ENCODE assay signal across 9 mouse cellular contexts in genomic region chr9:42324640-42325394, GRCm38 (mm10).
DNase-seq lines count a peak whose midpoint lies in the region; ATAC-seq and TF ChIP-seq lines count a peak whose summit lies in the region.
"Had no signal": no experiment of that assay in that cellular context is flagged by ENCODE, and none has a peak within 500 bp of the region (broad histone marks: within the 10 kb centered on the region; RNA-seq: fewer than 3 reads in every experiment).

No protein-coding gene starts in this region.

- no peaks in the 10 kb centered on the region for H3K4me1 ChIP-seq in heart, embryonic 14.5 days (ENCODE audit: control insufficient read depth in 2 of 2, insufficient read depth in 2 of 2, low read length in 2 of 2)
- no peaks in the 10 kb centered on the region for H3K4me1 ChIP-seq in MEL (ENCODE audit: control insufficient read depth in 1 of 2, insufficient read depth in 2 of 2, low read length in 2 of 2)
- no peaks in the 10 kb centered on the region for H3K4me1 ChIP-seq in forebrain, embryonic 12.5 days
- no peaks in the 10 kb centered on the region for H3K4me1 ChIP-seq in liver, embryonic 14.5 days (replicated peaks; ENCODE audit: control insufficient read depth in 2 of 2, insufficient read depth in 2 of 2, low read length in 1 of 2)

- no peak overlapping the region for H3K27ac ChIP-seq in heart, embryonic 14.5 days (replicated peaks in 1 of 2; ENCODE audit: control insufficient read depth in 1 of 2, insufficient read depth in 1 of 2, low read depth in 2 of 2, low read length in 2 of 2)
- H3K27ac ChIP-seq in MEL (ENCODE audit: control insufficient read depth, low read depth, low read length) = no peak overlapping the region
- no peak overlapping the region for H3K27ac ChIP-seq in forebrain, embryonic 12.5 days
- no peak overlapping the region for H3K27ac ChIP-seq in liver, embryonic 14.5 days

- no peaks in the 10 kb centered on the region for H3K79me2 ChIP-seq in MEL (ENCODE audit: control insufficient read depth, insufficient read depth, low read length, poor library complexity)

- H3K9ac ChIP-seq in heart, embryonic 14.5 days (ENCODE audit: low read length) = no peak overlapping the region
- no peak overlapping the region for H3K9ac ChIP-seq in MEL (ENCODE audit: control insufficient read depth, low read depth, low read length, poor library complexity, severe bottlenecking)
- no peak overlapping the region for H3K9ac ChIP-seq in forebrain, embryonic 12.5 days
- no peak overlapping the region for H3K9ac ChIP-seq in liver, embryonic 14.5 days (replicated peaks)

- peaks cover 25% of the 10 kb centered on the region for H3K27me3 ChIP-seq in heart, embryonic 14.5 days (ENCODE audit: control insufficient read depth, insufficient read depth, low read length)
- no peaks in the 10 kb centered on the region; a peak in 1 of 4 replicates for H3K27me3 ChIP-seq in MEL (ENCODE audit: control insufficient read depth in 1 of 2, insufficient read depth in 2 of 2, low read length in 2 of 2)
- peaks cover 7% of the 10 kb centered on the region for H3K27me3 ChIP-seq in forebrain, embryonic 12.5 days
- no peaks in the 10 kb centered on the region for H3K27me3 ChIP-seq in liver, embryonic 14.5 days (ENCODE audit: control insufficient read depth, insufficient read depth, low read length)

- H3K9me3 ChIP-seq in heart, embryonic 14.5 days (ENCODE audit: control insufficient read depth, low read length) = no peaks in the 10 kb centered on the region
- H3K9me3 ChIP-seq in MEL (replicated peaks; ENCODE audit: insufficient read depth, low read length) = no peaks in the 10 kb centered on the region
- H3K9me3 ChIP-seq in forebrain, embryonic 12.5 days = no peaks in the 10 kb centered on the region
- no peaks in the 10 kb centered on the region for H3K9me3 ChIP-seq in liver, embryonic 14.5 days (ENCODE audit: control insufficient read depth, low read length)

- H3K4me2 ChIP-seq in heart, embryonic 14.5 days (ENCODE audit: low read length) = peak overlapping the region; percentile 7; the same call in 1 of the 2 replicates
- H3K4me2 ChIP-seq in forebrain, embryonic 12.5 days = peak overlapping the region; percentile 27; the same call in 1 of the 2 replicates
- no peak overlapping the region for H3K4me2 ChIP-seq in liver, embryonic 14.5 days (ENCODE audit: low read depth)

- no peaks in the 10 kb centered on the region for H3K36me3 ChIP-seq in heart, embryonic 14.5 days (ENCODE audit: control insufficient read depth, insufficient read depth, low read length)
- H3K36me3 ChIP-seq in MEL (ENCODE audit: control insufficient read depth in 1 of 2, insufficient read depth in 2 of 2, low read length in 2 of 2) = no peaks in the 10 kb centered on the region
- H3K36me3 ChIP-seq in forebrain, embryonic 12.5 days (replicated peaks) = no peaks in the 10 kb centered on the region
- H3K36me3 ChIP-seq in liver, embryonic 14.5 days (replicated peaks; ENCODE audit: control insufficient read depth, insufficient read depth, low read depth) = no peaks in the 10 kb centered on the region

- intact Hi-C loops in heart, postnatal 25 days (cut with DNase I) = loop anchor here (5.0 to 10.0 kb wide), 2 partner anchors 277 to 460 kb away; no protein-coding TSS in a partner anchor

- 48% methylated on average over 29 of the region's 29 CpGs for WGBS in heart, embryonic 14.5 days
- 45% methylated on average over 29 of the region's 29 CpGs for WGBS in forebrain, embryonic 12.5 days
- 45% methylated on average over 29 of the region's 29 CpGs for WGBS in liver, embryonic 14.5 days (ENCODE audit: insufficient replicate concordance)

- TF ChIP-seq EP300 in MEL (IDR thresholded peaks at IDR 0.05; ENCODE audit: low read depth in 1 of 2, low read length in 2 of 2) = no peak
- TF ChIP-seq EP300 in liver, embryonic 14.5 days (IDR thresholded peaks at IDR 0.05; ENCODE audit: low read depth) = no peak

- no peak for TF ChIP-seq POLR2A in MEL (IDR thresholded peaks at IDR 0.05; ENCODE audit: control insufficient read depth in 1 of 2, insufficient read depth in 1 of 2, low read depth in 1 of 2, low read length in 2 of 2, poor library complexity in 1 of 2)

- ATAC-seq in heart, embryonic 14.5 days (ENCODE audit: insufficient number of reproducible peaks, insufficient read depth, low FRiP score, low read depth) = no peak
- ATAC-seq in forebrain, embryonic 12.5 days (ENCODE audit: low FRiP score) = no peak
- ATAC-seq in liver, embryonic 14.5 days (ENCODE audit: insufficient read depth) = no peak
- ATAC-seq in CD4-positive, CD25-positive, alpha-beta regulatory T cell, adult 4 months = no peak

- TF ChIP-seq RAD21 in MEL (IDR thresholded peaks at IDR 0.05; ENCODE audit: low read depth, low read length) = no peak; the same call in 1 of the 2 replicates

- H3K4me3 ChIP-seq in heart, embryonic 14.5 days (ENCODE audit: control insufficient read depth in 1 of 2, insufficient read depth in 1 of 2, low read depth in 1 of 2, low read length in 2 of 2) = no peak overlapping the region
- no peak overlapping the region for H3K4me3 ChIP-seq in MEL (ENCODE audit: control insufficient read depth in 1 of 2, insufficient read depth in 1 of 2, low read depth in 2 of 2, low read length in 2 of 2)
- no peak overlapping the region for H3K4me3 ChIP-seq in forebrain, embryonic 12.5 days (replicated peaks)
- H3K4me3 ChIP-seq in liver, embryonic 14.5 days (ENCODE audit: insufficient read depth in 1 of 2, low read depth in 2 of 2, low read length in 2 of 2) = no peak overlapping the region

- peak in 2 of 3 experiments; percentile 13 to 19; a peak in 2 of 6 replicates for TF ChIP-seq CTCF in MEL (IDR thresholded peaks at IDR 0.05 in 2 of 3, conservative IDR thresholded peaks at IDR 0.05 in 1 of 3; ENCODE audit: control insufficient read depth in 1 of 3, insufficient read depth in 1 of 3, low read depth in 2 of 3, low read length in 3 of 3, poor library complexity in 1 of 3, severe bottlenecking in 1 of 3)
- peak; percentile 37 for TF ChIP-seq CTCF in liver, embryonic 14.5 days (IDR thresholded peaks at IDR 0.05; ENCODE audit: low read depth)

- DNase-seq in heart, postnatal 25 days (ENCODE audit: low spot score) = no peak
- peak; percentile 4 for DNase-seq in MEL (ENCODE audit: low read depth, low spot score)
- DNase-seq in liver, embryonic 14.5 days (ENCODE audit: low read depth in 3 of 3, low spot score in 3 of 3) = no peak
- DNase-seq in retina, postnatal 1 day = no peak
- DNase-seq in frontal cortex, postnatal 25 days (ENCODE audit: low spot score in 2 of 2) = no peak
- DNase-seq: lung, postnatal 4 days had no signal

TF ChIP-seq in MEL, 35 proteins besides CTCF, POLR2A, EP300 and RAD21:
- no peak for TF ChIP-seq ZKSCAN1 (IDR thresholded peaks at IDR 0.05; ENCODE audit: low read depth, low read length)
- no peak for TF ChIP-seq POLR2AphosphoS2 (IDR thresholded peaks at IDR 0.05; ENCODE audit: low read length)
- no peak for TF ChIP-seq TBP (IDR thresholded peaks at IDR 0.05; ENCODE audit: low read depth, low read length)
- TF ChIP-seq MEF2A (IDR thresholded peaks at IDR 0.05; ENCODE audit: extremely low read depth, insufficient replicate concordance, low read depth, low read length, poor library complexity, severe bottlenecking) = no peak
- no peak for TF ChIP-seq SIN3A (IDR thresholded peaks at IDR 0.05; ENCODE audit: low read length)
- no peak for TF ChIP-seq TCF12 (IDR thresholded peaks at IDR 0.05; ENCODE audit: low read depth, low read length)
- TF ChIP-seq RCOR1 (IDR thresholded peaks at IDR 0.05; ENCODE audit: low read depth, low read length) = no peak
- TF ChIP-seq JUND (IDR thresholded peaks at IDR 0.05; ENCODE audit: low read depth, low read length) = no peak
- no peak for TF ChIP-seq KAT2A (conservative IDR thresholded peaks at IDR 0.05; ENCODE audit: low read depth, low read length)
- no peak for TF ChIP-seq ZC3H11A (IDR thresholded peaks at IDR 0.05; ENCODE audit: low read depth, low read length)
- no peak for TF ChIP-seq ETS1 (IDR thresholded peaks at IDR 0.05; ENCODE audit: low read depth, low read length)
- no peak for TF ChIP-seq NRF1 (IDR thresholded peaks at IDR 0.05; ENCODE audit: insufficient read depth, low read depth, low read length, poor library complexity, severe bottlenecking)
- TF ChIP-seq MAX (IDR thresholded peaks at IDR 0.05; ENCODE audit: low read length) = no peak
